Comparison of ENCODE assay signal across 8 mouse cellular contexts in the genomic region with DNA sequence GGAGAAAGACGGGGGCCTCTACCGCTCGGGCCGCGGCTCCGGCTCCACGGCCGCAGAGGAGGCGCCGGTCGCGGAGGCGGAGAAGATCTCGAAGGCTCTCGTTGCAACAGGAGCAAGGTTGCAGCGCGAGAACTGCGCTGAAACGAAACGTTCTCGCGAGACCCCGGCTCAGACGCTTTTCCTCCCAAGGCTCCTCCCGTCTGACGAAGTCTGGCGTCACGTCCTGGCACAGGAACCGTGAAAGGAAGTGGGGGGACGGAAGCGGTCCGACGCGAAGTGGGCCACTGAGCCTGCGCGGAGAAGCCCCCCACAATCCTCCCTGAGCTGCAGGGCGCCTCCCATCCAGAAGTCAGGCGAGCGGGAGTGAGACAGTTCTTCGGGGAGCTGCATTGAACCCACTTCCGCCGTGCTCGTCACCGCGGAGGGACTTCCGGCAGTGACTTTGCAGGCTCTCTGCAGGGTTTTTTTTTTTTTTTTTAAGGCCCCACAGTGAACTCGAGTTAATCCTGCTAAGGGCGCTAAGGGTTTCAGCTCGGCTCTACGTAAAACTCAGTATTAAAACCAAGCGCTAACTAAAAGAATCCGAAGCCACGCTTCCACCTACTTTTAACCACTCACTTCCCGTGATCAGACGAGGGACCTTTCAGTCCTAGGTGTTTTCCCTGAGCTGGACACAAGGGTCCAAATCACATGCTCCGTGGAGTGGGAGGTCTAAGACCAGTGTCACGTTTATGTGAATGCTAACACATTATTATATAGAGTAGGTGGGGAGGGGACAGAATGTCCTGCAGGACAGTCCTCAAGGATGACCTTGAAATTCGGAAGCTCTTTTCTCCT. TPM values are rescaled to one million over a fixed set of nuclear protein-coding genes. Genes with fewer than 3 reads are reported as not detected.
DNase-seq lines count a peak whose midpoint lies in the region; ATAC-seq lines count a peak whose summit lies in the region.

A gene (minus strand): TSS at position 128 of the 837 bp plus-strand sequence.

- H3K27me3 ChIP-seq in hindbrain, embryonic 12.5 days, result no peaks in the 10 kb centered on the region

- H3K9me3 ChIP-seq in hindbrain, embryonic 12.5 days (replicated peaks), result no peaks in the 10 kb centered on the region

- WGBS in hindbrain, embryonic 12.5 days, result under 1% methylated on average over 58 of the region's 58 CpGs

- H3K27ac ChIP-seq in hindbrain, embryonic 12.5 days, result peak within 1 kb of the TSS; percentile 96

- H3K9ac ChIP-seq in hindbrain, embryonic 12.5 days, result peak within 1 kb of the TSS; percentile 92

- H3K4me1 ChIP-seq in hindbrain, embryonic 12.5 days, result peaks cover 28% of the 10 kb centered on the region

- peak; percentile 100 for DNase-seq in NIH3T3 (ENCODE audit: low read depth)
- peak; percentile 100 for DNase-seq in cerebellum, postnatal 10 days
- DNase-seq in frontal cortex, postnatal 10 days (ENCODE audit: low spot score in 2 of 2), result peak; percentile 96 to 98
- DNase-seq in layer of hippocampus, postnatal 14 days (ENCODE audit: low spot score in 2 of 2), result peak; percentile 99
- peak; percentile 100 for DNase-seq in lung, postnatal 14 days
- peak; percentile 98 for DNase-seq in retina, adult 2 months (ENCODE audit: low read depth, low spot score)
- DNase-seq in thymus, postnatal 36 days, result peak; percentile 96 to 99

- ATAC-seq in hindbrain, embryonic 12.5 days (ENCODE audit: low FRiP score), result peak; percentile 98

- 0 out of 2 replicates have a peak, but pooled peaks cover 3% of the 10 kb centered on the region for H3K36me3 ChIP-seq in hindbrain, embryonic 12.5 days

- H3K4me3 ChIP-seq in hindbrain, embryonic 12.5 days, result peak within 1 kb of the TSS; percentile 100

- H3K4me2 ChIP-seq in hindbrain, embryonic 12.5 days (replicated peaks), result peak within 1 kb of the TSS; percentile 78

RNA-seq across cellular contexts. Expression of the gene that starts here (rescaled TPM):
- polyA plus RNA-seq in hindbrain, embryonic 12.5 days (2016; fragmentation: Nextera tagmentation; extraction: Ambion mirVana), result 80.7 and 85.8 TPM in 2 replicates
- total RNA-seq in layer of hippocampus, postnatal 14 days (2021), result 100 to 1,000 TPM; 177 to 192 TPM

Comparison
In these comparisons a context has a peak if more than half of its experiments do, and no peak if none do; other contexts are left out.
1. Peak in every context shown above with its lines: DNase-seq, ATAC-seq, H3K4me3 ChIP-seq and H3K27ac ChIP-seq.